Mouse (Mus musculus): Measurements from ENCODE around the gene Ift57. TPM values are rescaled to one million over a fixed set of nuclear protein-coding genes. Genes with fewer than 3 reads are reported as not detected.

Ift57 gene
- polyA plus RNA-seq (2015; fragmentation: Nextera tagmentation; extraction: Ambion mirVana): 43.2 and 45.4 TPM in 2 replicates

DNA sequence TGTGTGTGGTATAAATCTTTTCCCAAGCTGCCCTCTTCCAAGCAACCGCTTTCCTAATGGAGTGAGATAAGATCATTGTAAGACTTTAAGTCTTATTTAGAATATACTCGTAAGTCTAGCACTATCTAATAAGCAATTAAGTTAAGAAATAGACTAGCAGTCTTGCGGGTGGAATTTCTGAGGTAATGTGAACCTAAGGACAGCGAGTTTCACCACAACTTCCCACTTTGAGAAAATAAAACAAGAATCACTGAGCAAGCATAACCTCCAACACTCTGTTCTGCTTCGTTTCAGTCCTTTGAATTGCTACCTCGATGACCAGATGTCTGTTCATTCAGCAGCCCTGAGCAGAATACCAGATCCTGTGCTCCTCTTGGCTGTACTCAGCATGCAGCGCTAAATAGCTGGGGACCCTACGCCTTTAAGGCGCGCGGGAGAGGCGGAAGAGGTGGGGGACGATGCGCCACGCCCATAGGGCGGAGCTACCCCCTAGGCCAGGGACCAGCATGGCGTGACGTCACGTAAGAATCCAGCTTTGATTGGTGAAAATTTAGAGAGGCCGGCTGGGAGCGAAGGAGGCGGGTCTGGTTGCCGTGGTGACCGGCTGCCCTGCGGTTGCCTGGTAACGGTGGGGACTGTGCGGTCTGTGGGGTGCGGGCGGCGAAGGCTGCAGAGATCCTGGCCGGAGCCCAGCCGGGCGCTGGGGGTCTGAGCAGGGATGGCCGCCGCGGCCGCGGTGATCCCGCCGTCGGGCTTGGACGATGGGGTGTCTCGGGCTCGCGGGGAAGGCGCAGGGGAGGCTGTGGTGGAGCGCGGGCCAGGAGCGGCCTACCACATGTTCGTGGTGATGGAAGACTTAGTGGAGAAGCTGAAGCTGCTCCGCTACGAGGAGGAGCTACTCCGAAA lies at the start of gene Ift57:
Gene Ift57, plus strand, starts transcription at position 614 of the 906 bp plus-strand sequence.
- ATAC-seq (ENCODE audit: insufficient number of reproducible peaks, low FRiP score, low TSS enrichment, low read depth): peak; percentile 100
- Histone ChIP-seq H3K36me3 (no peaks in the 10 kb centered on the region), H3K4me2 (replicated peaks) (peak within 1 kb of the TSS; percentile 80), H3K4me1 (peaks cover 10% of the 10 kb centered on the region; the same call in 1 of the 2 replicates), H3K9ac (peak within 1 kb of the TSS; percentile 55), H3K27ac (replicated peaks) (peak within 1 kb of the TSS; percentile 78), H3K4me3 (replicated peaks) (peak within 1 kb of the TSS; percentile 91), H3K27me3 (no peaks in the 10 kb centered on the region), H3K9me3 (replicated peaks) (no peaks in the 10 kb centered on the region)
- WGBS: 1% methylated on average over 53 of the region's 53 CpGs

GRCm38 (mm10) chr16:49657182-49657581 lies 41.9 kb upstream of the Ift57 start:
- no peaks in the 10 kb centered on the region for H3K27me3 ChIP-seq
- ATAC-seq (ENCODE audit: insufficient number of reproducible peaks, low FRiP score, low TSS enrichment, low read depth): no peak
- no peak overlapping the region for H3K9ac ChIP-seq
- H3K4me2 ChIP-seq (replicated peaks): no peak overlapping the region
- WGBS: 94% methylated on average over 4 of the region's 4 CpGs
- no peak overlapping the region for H3K4me3 ChIP-seq (replicated peaks)
- H3K9me3 ChIP-seq (replicated peaks): no peaks in the 10 kb centered on the region
- H3K27ac ChIP-seq (replicated peaks): no peak overlapping the region
- no peaks in the 10 kb centered on the region for H3K36me3 ChIP-seq
- H3K4me1 ChIP-seq: 0 out of 2 replicates have a peak, but pooled peaks cover 5% of the 10 kb centered on the region

GRCm38 (mm10) chr16:49658029-49658428 lies 41.0 kb upstream of the Ift57 start:
- H3K9me3 ChIP-seq (replicated peaks): no peaks in the 10 kb centered on the region
- 78% methylated on average over 5 of the region's 5 CpGs for WGBS
- no peaks in the 10 kb centered on the region for H3K36me3 ChIP-seq
- H3K4me2 ChIP-seq (replicated peaks): no peak overlapping the region
- no peak for ATAC-seq (ENCODE audit: insufficient number of reproducible peaks, low FRiP score, low TSS enrichment, low read depth)
- no peak overlapping the region for H3K4me3 ChIP-seq (replicated peaks)
- H3K9ac ChIP-seq: no peak overlapping the region
- no peaks in the 10 kb centered on the region for H3K27me3 ChIP-seq
- H3K27ac ChIP-seq (replicated peaks): no peak overlapping the region
- H3K4me1 ChIP-seq: 0 out of 2 replicates have a peak, but pooled peaks cover 5% of the 10 kb centered on the region

- H3K9me3 ChIP-seq (replicated peaks): no peaks in the 10 kb centered on the region
These were observed 39.9 kb upstream of the Ift57 start for GRCm38 (mm10) chr16:49659131-49659530.

DNA sequence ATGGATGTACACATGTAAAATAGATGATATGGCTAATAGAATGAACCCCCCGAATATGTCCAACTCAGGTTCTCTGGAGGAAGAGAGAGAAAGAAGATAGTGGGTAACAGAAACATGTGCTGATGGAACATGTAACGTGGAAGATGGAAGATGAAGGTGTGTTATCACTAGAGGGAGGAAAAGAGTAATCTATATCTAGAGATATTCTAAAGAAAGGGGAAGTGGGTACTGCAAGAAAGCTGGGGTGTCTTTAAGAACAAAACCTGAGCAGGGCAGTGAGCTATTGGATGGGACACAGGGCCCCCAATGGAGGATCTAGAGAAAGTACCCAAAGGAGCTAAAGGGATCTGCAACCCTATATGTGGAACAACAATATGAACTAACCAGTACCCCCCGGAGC lies 38.9 kb upstream of the Ift57 start:
- H3K9ac ChIP-seq: no peak overlapping the region
- H3K9me3 ChIP-seq (replicated peaks): no peaks in the 10 kb centered on the region
- H3K4me1 ChIP-seq: 0 out of 2 replicates have a peak, but pooled peaks cover 5% of the 10 kb centered on the region
- no peak overlapping the region for H3K27ac ChIP-seq (replicated peaks)
- no peak overlapping the region for H3K4me2 ChIP-seq (replicated peaks)
- ATAC-seq (ENCODE audit: insufficient number of reproducible peaks, low FRiP score, low TSS enrichment, low read depth): no peak
- 88% methylated on average over 3 of the region's 3 CpGs for WGBS
- no peaks in the 10 kb centered on the region for H3K36me3 ChIP-seq
- H3K4me3 ChIP-seq (replicated peaks): no peak overlapping the region
- H3K27me3 ChIP-seq: no peaks in the 10 kb centered on the region

More at GRCm38 (mm10) chr16:49659131-49659530, 39.9 kb upstream of the Ift57 start:
- Histone ChIP-seq H3K4me2 (replicated peaks) (no peak overlapping the region), H3K27ac (replicated peaks) (no peak overlapping the region), H3K9ac (no peak overlapping the region), H3K4me1 (0 out of 2 replicates have a peak, but pooled peaks cover 5% of the 10 kb centered on the region), H3K4me3 (replicated peaks) (no peak overlapping the region), H3K36me3 (no peaks in the 10 kb centered on the region), H3K27me3 (no peaks in the 10 kb centered on the region)
- 62% methylated on average over 2 of the region's 2 CpGs for WGBS
- no peak for ATAC-seq (ENCODE audit: insufficient number of reproducible peaks, low FRiP score, low TSS enrichment, low read depth)

DNA sequence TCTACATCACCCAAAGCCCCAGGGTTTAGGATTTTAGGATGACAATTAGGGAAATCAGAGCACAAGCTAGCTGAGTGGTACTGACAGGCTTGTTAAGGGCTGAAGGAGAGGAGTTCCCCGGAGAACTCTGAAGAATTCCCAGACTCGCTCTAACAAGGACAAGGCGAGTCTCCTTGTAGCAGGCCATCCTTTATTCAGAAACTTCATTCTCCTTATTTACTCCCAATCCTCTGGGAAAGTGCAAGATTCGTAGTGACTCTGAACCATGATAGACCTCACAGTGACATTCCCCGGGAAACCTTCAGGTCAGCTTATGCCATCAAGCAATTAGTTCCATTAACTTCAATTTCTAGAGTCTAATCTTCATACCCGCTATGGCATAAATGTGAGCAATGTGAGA lies 36.8 kb upstream of the Ift57 start:
- Histone ChIP-seq H3K9me3 (replicated peaks) (no peaks in the 10 kb centered on the region), H3K36me3 (no peaks in the 10 kb centered on the region), H3K4me1 (no peaks in the 10 kb centered on the region), H3K27ac (replicated peaks) (no peak overlapping the region), H3K9ac (no peak overlapping the region), H3K4me2 (replicated peaks) (no peak overlapping the region), H3K27me3 (no peaks in the 10 kb centered on the region), H3K4me3 (replicated peaks) (no peak overlapping the region)
- WGBS: 48% methylated on average over 6 of the region's 6 CpGs
- ATAC-seq (ENCODE audit: insufficient number of reproducible peaks, low FRiP score, low TSS enrichment, low read depth): no peak

DNA sequence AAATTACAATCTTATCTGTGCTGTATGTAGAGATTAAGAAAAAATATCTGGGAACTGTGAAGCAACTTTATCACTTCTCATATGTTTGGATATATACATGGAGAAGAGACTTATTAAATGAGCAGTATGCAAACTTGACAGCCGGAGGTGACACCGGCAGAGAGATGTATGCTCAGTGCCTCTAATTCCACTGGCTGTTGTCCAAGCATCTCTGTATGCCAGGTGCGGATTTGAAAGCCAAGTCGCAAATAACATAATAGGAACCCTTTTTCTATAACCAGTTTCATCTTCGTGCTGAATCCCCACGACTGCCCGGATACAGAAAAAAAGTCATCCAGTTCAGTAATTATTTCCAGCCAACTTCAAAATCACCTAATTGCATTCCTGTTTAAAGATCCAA lies 34.4 kb upstream of the Ift57 start:
- H3K36me3 ChIP-seq: no peaks in the 10 kb centered on the region
- no peaks in the 10 kb centered on the region for H3K4me1 ChIP-seq
- H3K27me3 ChIP-seq: no peaks in the 10 kb centered on the region
- H3K9me3 ChIP-seq (replicated peaks): no peaks in the 10 kb centered on the region
- no peak overlapping the region for H3K9ac ChIP-seq
- H3K4me3 ChIP-seq (replicated peaks): no peak overlapping the region
- no peak overlapping the region for H3K4me2 ChIP-seq (replicated peaks)
- no peak overlapping the region for H3K27ac ChIP-seq (replicated peaks)
- no peak for ATAC-seq (ENCODE audit: insufficient number of reproducible peaks, low FRiP score, low TSS enrichment, low read depth)
- WGBS: 32% methylated on average over 7 of the region's 7 CpGs

DNA sequence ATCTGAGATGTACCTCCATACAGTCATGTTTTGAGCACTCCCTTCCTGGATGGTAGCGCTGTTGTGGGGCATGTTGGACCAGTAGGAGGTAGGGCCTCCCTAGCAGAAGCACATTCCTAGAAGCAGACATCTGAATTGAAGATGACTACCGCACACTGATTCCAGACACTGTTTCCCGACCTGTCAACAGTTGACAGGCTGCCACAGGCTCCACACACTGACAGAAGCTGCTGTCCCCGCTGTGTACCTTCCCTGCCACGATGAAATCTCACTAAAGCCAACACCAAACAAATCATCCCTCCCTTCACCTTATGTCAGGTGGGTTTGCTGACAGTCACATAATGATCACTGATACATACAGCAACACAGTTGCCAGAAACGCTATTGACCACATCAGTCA lies 19.4 kb upstream of the Ift57 start:
- H3K4me3 ChIP-seq (replicated peaks): no peak overlapping the region
- no peaks in the 10 kb centered on the region for H3K36me3 ChIP-seq
- 81% methylated on average over 6 of the region's 6 CpGs for WGBS
- H3K27me3 ChIP-seq: no peaks in the 10 kb centered on the region
- H3K4me1 ChIP-seq: no peaks in the 10 kb centered on the region
- no peak overlapping the region for H3K27ac ChIP-seq (replicated peaks)
- H3K4me2 ChIP-seq (replicated peaks): no peak overlapping the region
- H3K9me3 ChIP-seq (replicated peaks): no peaks in the 10 kb centered on the region
- no peak for ATAC-seq (ENCODE audit: insufficient number of reproducible peaks, low FRiP score, low TSS enrichment, low read depth)
- no peak overlapping the region for H3K9ac ChIP-seq

DNA sequence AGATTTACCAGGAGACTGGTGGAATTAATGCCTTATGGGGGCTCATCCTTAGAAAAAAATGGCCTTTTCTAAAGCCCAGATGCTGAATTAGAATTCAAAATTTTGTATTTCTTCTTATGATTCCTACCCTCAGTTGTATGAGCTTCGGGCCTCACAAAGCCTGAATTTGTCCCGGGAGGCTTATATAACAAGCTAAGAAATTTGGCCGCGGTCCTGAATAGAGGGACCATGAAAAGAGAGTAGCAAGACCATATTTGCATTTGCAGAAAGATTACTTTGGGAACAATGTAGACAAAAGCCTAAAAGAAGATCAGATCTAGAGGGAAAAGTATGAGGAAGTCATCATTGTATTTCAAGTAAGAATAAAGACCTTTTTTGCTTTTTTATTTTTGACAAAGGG lies 14.1 kb upstream of the Ift57 start:
- H3K4me3 ChIP-seq (replicated peaks): no peak overlapping the region
- H3K27me3 ChIP-seq: no peaks in the 10 kb centered on the region
- H3K9me3 ChIP-seq (replicated peaks): no peaks in the 10 kb centered on the region
- no peaks in the 10 kb centered on the region for H3K36me3 ChIP-seq
- WGBS: 67% methylated on average over 4 of the region's 4 CpGs
- no peak overlapping the region for H3K27ac ChIP-seq (replicated peaks)
- H3K4me2 ChIP-seq (replicated peaks): no peak overlapping the region
- ATAC-seq (ENCODE audit: insufficient number of reproducible peaks, low FRiP score, low TSS enrichment, low read depth): no peak
- no peaks in the 10 kb centered on the region for H3K4me1 ChIP-seq
- no peak overlapping the region for H3K9ac ChIP-seq

GRCm38 (mm10) chr16:49699821-49700220 lies 788 bp downstream of the Ift57 start:
- H3K27ac ChIP-seq (replicated peaks): no peak overlapping the region
- no peaks in the 10 kb centered on the region for H3K9me3 ChIP-seq (replicated peaks)
- H3K9ac ChIP-seq: no peak overlapping the region
- no peaks in the 10 kb centered on the region for H3K27me3 ChIP-seq
- peak overlapping the region; percentile 91 for H3K4me3 ChIP-seq (replicated peaks)
- ATAC-seq (ENCODE audit: insufficient number of reproducible peaks, low FRiP score, low TSS enrichment, low read depth): no peak
- H3K4me2 ChIP-seq (replicated peaks): peak overlapping the region; percentile 80
- no peaks in the 10 kb centered on the region for H3K36me3 ChIP-seq
- WGBS: 28% methylated on average over 5 of the region's 5 CpGs
- peaks cover 10% of the 10 kb centered on the region; the same call in 1 of the 2 replicates for H3K4me1 ChIP-seq

- Histone ChIP-seq H3K4me3 (replicated peaks) (no peak overlapping the region), H3K9me3 (replicated peaks) (no peaks in the 10 kb centered on the region), H3K4me1 (no peaks in the 10 kb centered on the region), H3K9ac (no peak overlapping the region), H3K36me3 (peaks cover 4% of the 10 kb centered on the region; the same call in 1 of the 2 replicates), H3K4me2 (replicated peaks) (no peak overlapping the region), H3K27me3 (no peaks in the 10 kb centered on the region), H3K27ac (replicated peaks) (no peak overlapping the region)
- no peak for ATAC-seq (ENCODE audit: insufficient number of reproducible peaks, low FRiP score, low TSS enrichment, low read depth)
- 60% methylated on average over 1 of the region's 1 CpGs for WGBS
These were observed 9.0 kb downstream of the Ift57 start for GRCm38 (mm10) chr16:49708074-49708473.

Data from embryonic facial prominence, embryonic 15.5 days (tissue).